Mouse (Mus musculus): ENCODE data around the gene Eno1.

Eno1 gene

DNA sequence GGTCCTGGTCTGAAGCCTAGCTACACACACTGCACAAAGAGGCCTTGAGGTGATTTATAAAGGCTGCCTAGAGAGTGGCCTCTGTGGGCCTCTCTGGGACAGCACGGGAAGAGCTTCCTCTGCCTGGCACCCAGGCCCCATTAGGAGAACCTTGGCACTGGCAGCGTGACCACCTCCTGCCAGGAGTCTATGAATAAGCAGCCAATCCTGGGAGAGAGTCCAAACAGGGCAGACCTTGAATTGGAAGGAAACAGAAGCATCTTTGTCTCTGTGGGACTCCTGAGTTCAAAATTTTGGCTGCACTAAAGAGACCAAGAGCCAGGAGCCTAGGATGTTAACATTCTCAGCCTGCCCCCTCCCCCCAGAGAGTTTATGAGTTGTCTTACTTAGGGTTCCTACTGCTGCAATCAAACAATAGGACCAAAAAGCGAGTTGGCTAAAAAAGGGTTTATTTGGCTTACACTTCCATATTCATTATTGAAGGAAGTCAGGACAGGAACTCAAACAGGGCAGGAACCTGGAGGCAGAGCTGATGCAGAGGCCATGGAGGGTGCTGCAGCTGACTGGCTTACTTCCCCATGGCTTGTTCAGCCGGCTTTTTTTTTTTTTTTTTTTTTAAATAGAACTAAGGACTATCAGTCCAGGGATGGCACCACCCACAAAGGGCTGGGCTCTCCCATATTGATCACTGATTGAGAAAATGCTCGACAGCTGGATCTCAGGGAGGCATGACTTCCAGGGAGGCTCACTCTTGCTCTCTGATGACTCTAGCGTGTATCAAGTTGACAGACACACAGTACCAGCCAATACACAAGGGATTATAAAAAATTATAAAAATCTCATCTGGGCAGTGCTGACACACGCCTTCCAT, 9.5 kb upstream of the Eno1 start:
- DNase-seq = peak; percentile 95 to 96

DNA sequence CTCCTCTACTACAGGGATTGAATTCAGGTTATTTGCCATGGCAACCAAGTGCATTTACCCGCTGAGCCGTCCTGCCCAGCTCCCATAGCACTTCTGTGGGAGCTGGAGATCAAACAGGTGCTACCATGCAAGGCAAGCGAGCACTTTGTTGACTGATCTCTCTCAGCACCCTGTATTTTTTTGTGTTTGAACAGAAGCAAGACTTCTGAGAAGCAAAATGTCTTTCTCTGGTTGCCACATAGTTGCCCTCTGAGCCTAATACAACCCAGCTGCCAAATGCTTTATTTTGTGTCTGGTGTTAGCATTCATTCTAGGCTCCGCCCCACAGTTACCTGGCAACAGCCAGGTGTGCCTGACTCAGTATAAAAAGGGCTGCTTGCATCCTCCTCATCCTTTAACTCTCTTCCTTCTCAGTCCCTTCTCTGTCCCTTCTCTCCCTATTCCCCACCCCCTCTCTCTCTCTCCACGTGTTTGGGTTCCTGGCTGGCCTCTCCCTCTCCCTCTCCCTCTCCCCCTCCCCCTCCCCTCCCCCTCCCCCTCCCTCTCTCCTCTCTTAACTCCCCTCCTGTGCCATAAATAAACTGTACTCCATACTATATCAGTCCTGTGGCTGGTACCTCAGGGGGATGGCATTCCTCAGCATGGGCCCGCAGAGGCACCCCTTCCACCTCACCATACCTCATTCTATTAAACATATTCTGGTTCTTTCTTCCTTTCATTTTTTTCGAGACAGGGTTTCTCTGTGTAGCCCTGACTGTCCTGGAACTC, 7.8 kb upstream of the Eno1 start:
- DNase-seq = no peak

DNA sequence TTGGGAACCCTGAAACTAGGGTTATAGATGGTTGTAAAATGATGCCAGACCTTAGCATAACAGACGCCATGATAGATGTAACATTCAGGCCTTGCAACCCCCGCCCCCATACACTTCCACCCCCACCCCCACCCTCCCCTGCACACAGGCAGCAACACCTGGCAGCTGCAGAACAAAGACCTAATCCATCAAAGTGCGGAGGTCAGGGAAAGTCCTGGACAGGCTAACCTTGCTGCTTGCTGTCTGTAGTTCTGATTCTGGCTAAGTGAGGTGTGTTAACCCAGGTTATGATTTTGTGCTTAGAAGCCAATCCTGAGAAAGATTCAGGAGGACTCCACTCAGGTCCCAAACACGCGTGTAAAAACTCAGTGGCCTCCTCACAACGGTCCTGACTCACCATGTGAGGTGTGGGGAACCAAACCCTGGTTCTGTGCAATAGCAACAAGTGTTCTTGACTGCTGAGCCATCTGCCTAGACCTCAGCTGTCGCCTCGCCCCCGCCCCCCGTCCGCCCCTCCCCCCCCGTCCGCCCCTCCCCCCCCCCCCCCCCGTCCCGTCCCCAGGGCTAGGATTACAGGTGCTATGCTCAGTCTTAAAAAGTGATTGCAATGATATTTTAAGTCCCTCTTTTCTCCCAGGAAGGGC, 6.7 kb upstream of the Eno1 start:
- no peak for DNase-seq

DNA sequence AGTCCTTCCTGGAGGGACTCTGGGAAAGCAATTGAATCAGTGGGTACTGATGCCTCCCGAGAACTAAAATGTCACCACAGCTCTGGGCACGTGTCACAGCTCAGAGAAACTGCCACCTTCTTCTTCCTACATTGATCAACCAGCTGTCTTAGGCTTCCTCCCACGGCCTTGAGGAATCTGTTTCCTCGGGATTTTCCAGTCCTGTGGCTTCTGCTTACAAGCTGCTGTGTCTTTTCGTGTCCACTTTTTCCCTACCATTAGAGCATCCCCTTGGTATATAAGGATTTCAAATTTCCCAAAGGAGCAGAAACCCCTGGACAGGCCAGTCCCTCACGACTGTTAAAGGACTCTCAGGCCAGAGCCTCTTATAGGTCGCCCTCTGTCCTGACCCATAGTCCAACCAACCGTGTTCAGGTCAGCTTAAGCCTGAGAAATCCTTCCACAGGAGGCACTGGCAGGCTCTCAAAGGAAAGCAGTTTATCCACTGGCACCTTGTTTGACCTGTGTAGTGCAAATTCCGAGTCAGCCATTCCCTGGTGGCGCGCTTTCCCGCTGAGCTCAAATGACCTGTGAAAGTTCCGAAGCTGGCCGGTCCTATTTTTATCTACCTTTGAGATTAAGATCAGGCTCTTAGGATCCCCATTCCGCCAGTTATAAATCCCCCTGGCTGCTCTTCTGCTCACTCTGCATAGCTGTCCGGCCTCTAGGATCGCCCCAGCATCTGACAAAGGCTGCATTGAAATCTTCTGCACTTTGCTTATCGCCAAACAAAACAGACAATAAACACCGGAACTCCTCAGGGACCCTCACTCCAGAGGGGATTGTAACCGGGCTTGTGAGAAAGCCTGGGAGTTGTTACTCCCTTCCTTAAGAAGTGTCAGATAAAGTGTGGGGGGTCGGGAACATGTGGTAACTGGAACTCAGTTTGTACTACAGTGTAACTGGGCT, 5.8 kb upstream of the Eno1 start:
- DNase-seq = peak in 1 of 2 experiments; percentile 49

DNA sequence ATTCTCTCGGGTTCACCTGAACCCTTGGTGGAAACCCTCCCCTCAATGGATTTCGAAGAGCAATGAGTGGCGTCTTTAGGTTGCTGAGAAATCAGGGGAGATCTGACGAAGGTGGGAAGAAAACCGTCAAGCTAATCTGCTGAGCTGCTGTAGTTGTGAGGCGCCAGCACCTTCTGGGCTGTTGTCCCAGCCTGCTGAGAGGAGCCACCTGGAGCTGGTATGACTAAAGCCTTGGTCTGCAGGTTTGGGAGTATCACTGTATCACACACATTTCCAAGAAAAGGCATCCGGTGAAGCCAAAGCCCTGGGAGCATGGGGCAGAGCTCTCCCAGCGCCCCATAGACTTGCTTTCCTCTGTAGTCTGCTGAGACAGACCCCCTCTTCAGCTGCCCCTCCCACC, 4.7 kb upstream of the Eno1 start:
- DNase-seq = peak; percentile 47 to 77

DNA sequence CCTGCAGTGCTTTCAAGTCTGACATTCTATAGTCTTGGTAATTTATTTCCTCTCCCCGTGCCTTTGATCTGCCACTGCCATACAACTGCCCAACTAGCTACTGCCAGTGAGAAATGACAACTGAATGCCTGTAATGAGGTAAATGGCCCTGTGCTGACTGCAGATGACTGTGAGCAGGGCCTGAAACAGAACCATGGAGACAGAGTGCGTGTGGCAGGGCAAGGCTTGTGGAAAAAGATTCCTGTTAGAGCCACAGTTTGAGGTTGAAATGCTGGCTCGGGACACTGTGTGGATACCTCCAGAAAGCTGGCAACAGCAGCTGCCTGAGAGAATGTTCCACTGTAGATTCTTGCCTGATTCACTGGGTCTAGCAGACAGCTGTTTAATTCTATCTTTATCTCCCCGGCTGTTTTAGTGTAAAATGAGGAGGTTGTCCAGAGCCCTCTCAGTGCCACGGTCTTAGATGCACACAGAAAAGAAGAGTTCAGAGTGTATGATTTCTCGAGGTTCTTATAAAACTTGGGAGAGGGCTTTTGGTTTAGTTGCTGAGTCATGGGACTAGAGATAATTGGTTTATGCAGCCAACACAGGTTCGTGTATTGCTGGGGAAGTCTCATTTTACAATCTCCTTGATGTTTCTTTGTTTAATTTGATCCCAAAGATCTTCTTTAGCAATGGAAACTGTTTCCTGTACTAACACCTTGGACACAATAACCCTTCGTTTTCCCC, 1.8 kb upstream of the Eno1 start:
- DNase-seq = no peak

DNA sequence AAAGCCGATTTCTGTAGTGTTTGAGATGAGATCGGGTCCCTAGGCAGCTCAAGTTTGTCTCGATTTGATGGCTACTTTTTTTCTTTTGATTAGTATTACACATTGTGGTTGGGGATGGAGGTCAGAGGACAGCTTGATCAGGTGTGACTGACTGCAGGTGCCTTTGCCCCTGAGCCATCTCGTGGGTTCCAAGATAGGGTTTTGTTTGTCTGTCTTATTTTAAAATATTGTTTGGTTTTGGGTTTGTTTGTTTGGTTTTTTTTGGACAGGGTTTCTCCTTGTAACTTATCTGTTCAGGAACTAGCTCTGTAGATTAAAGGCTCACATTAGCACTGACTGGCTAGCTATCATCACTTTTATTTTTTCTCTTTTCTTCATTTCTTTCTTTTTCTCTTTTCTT, 936 bp upstream of the Eno1 start:
- DNase-seq = no peak

DNA sequence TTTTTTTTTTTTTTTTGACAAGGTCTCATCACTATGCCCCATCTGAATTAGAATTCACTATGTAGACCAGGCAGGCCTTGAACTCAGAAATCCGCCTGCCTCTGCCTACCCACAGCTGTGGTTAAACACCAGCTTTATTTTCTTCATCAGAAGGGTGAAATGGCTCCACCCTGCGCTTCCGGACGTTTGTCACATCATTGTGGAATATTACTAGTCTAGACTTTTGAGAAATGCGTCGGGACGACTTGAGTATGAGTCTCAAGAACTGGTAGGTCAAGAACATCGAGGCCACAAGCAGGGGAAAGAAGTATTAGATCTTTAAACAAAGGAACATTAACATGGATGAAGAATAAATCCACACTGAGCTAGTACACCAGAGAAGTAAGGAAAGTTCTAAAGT, 490 bp upstream of the Eno1 start:
- DNase-seq = no peak

DNA sequence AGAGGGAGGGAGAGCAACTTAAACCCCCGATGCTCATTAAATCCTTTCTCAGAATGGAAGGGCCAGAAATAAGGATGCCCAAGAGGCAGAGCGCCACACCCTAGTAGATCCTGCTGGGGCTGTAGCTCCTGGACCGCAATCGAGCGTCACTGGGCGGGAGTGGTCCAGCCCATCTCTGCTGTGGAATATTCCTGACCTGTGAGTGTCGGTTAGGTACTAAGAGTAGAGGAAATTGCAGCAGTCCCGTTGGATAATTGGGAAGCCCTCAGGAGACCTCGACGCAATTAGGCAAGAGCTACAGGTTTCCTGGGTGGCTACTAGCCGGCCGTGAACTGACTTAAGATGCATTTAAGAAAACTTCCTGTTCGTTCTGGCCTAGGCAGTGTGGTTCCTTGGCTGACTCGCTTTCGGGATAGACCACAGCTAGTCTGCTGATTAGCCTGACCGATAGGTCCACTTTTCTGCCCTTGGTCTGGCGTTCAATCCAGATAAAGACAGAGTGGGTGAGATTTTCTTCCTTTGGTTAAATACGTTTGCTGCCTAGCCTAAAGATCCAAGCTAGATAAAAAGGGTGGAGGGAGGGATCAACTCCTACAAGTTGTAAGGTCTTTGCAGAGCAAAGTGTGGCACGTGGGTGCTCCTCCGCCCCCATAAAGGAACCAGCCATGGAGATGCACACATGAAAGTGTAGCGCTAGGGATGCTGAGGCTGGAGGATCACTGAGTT, 1.3 kb downstream of the Eno1 start:
- peak; percentile 45 to 52 for DNase-seq

DNA sequence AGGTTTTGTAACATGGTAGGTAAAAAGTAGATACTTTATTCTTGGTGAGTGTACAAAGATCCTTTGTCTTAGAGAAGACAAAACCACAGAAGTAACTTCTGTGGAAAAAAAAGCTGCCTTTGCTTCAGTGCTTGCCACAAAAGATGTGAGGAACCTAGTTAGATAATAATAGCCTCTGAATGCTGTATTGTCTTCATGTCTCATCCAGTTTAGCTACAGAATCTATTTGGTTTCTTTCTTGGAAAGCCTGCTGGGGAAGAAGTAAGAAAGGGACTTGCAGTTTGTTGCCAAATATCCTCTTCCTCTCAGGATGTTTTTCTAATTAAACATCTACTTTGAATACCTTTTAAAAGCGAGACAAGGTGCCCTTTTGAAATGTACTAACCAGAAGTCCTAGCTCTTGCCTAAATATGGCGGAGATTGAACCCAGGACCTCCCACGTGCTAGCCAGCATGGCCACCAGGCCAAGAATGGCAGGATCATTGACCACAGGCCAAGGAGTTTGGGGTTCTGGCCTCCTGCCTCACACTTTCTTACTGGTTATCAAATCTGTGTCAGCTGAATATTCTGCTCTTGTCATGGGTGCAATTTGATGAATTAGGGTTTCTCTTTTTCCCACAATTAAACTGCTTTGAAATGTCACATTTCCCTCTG, 2.0 kb downstream of the Eno1 start:
- peak in 1 of 2 experiments; percentile 40 for DNase-seq

DNA sequence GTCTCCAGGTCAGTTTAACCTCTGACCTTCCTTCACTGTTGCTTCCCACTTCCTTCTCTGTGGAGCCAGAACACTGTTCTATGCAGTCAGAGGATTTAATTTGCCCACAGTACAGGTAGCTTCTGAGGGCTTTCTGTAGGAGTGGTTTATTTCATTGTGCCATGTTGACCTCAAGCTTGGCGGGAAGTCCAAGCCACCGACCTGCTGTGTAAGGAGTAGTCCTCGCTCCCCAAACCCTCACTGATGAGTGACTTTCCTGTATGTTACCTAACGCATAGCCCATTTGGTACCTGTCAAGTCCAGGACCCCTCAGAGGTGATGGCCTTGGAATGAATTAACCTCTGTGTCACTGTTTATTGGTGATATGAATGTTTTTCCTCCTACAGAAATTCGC, 2.6 kb downstream of the Eno1 start:
- no peak for DNase-seq

DNA sequence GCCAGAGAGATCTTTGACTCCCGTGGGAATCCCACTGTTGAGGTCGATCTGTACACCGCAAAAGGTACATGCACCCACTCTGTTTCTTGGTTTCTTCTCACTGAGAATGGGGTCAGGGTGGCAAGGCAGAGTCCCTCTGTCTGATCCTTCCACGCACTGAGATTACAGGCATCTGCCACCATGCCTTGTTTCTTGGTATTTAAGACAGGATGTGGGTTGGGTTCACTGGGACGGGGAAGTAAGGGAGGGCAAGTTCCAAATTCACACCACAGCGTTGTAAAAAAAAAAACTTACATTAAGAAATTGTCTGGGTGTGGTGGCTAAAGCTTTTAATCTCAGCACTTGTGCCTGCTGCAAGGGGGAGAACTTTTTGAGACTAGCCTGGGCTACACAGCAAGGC, 3.0 kb downstream of the Eno1 start:
- no peak for DNase-seq

DNA sequence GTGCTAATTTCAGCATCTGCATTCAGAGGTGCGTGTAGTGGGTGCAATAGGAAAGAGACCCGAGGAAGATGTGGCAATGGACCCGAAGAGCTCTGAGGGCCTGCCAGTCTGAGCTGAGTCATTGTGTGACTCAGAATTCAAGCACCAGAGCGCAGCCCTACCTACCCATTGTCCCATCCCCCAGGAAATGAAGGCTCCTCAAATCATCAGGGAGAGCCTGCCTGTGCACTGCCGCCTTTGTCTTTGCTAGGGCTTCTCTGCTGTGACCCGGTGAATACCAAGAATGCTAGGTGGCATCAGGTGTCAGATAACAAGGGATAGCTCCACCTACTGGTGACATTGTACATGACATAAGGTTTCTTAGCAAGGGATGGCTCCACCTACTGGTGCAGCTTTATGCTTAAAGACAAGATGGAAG, 3.4 kb downstream of the Eno1 start:
- DNase-seq = peak; percentile 91 to 94

DNA sequence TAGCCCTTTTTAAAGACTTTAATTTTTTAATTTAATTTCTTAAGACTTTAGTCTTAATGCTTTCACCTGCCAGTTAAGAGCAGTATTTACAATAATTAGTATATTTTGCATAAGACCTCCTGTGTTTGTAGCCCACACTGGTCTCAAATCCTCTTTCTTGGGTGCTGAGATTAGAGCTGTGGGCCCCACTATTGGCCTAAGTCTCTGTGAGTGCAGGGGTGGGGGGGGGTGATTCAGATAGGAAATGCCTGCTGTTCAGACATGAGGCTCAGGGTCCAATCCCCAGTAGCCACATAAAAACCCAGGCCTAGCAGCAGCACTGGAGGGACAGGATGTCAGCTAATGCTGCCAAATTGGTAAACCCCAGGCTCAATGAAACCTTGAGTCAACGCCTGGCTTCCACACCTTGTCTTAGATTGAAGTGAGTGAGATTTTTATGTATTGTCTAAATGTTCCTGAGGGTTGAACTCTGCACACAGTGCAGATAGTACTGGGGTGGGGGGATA, 3.9 kb downstream of the Eno1 start:
- no peak for DNase-seq

DNA sequence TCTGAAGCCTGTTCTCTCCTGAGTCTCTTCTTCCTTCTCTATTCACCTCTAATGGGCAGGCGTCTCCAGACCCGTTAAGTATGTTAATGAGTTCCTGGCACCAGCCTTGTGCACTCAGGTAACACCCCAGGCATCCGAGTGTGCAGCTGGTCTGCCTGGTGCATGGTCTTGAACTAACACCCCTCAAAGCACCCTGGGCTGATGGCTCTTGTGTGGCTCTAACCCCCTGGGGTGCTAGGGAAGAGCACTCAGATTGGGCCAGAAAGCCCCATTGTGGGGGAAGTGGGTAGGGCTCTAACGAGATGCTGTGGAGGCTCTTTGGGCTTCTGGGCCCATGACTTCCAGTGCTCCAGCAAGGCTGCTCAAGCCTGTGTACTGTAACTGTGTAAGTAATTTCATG, 5.2 kb downstream of the Eno1 start:
- DNase-seq = no peak

DNA sequence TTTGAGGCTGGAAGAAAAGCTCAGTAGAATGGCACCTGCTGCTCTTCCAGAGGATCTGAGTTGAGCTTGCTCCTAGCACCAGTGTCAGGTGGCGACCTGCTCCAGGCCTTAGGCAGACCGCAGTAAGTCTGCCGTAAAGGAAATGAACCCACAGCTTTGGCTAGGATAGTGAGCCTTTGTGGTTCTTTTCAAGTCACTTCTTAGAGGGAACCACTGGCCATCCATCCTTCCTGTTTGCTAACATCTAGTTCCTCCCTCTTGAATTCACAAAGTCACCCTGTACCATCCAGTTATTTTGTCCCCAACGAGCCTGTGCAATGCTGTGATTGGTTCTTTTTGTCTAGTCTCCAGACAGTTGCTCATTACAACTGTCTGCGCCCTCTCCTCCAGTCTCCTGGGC, 6.2 kb downstream of the Eno1 start:
- DNase-seq = no peak

DNA sequence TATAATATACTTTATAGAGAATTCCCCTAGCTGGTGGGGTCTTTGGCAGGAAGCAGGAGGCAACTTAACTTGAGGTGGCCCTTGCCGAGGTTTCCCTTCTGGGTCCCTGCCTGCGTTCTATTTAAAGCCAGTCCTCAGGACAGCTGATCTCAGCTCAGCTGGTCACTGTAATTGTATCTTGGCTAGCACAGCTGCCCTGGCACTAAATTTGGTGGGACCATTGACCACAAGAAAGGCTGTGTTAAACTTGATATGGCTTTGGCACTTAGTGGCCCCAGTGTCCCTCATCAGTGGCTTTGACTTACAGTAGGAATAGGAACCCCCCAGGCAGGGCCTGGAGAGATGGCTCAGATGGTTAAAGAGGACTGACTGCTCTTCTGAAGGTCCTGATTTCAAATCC, 9.4 kb downstream of the Eno1 start:
- DNase-seq = no peak

DNA sequence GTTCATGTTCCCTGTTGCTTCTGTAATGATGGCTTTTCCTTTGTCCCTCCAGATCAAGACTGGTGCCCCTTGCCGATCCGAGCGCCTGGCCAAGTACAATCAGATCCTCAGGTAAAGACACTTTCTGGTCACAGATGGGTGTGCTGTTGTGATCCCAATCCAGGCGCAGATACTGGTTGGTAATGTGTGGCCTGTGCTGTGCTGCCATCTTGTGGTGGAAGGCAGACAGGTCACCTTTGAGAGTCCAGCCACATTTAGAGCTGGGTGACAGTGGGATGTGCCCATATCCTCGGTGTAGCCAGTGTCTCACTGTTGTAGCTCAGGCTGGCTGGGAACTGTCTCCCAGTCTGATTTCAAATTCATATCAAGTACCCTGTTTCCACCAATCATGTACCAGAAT, 11.5 kb downstream of the Eno1 start:
- peak; percentile 89 to 90 for DNase-seq

DNA sequence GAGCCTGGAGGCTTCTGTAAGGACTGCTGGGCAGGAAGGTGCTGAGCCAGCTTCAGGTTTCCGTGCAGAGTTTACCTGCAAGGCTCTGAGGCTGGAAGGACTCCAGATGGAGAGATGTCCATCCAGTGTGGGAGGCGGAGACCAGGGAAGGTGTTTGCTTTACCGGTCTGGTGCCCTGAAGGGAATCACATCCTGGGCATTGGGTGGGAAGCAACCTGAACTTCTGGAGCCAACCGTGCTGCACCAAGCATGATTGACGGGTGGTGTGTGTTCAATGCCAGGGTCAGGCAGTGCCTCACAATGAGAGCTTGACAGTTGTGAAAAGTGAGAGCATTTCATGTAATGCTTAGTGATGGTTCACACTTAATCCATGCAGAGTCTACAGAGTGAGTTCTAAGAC, 12.4 kb downstream of the Eno1 start:
- no peak for DNase-seq

DNA sequence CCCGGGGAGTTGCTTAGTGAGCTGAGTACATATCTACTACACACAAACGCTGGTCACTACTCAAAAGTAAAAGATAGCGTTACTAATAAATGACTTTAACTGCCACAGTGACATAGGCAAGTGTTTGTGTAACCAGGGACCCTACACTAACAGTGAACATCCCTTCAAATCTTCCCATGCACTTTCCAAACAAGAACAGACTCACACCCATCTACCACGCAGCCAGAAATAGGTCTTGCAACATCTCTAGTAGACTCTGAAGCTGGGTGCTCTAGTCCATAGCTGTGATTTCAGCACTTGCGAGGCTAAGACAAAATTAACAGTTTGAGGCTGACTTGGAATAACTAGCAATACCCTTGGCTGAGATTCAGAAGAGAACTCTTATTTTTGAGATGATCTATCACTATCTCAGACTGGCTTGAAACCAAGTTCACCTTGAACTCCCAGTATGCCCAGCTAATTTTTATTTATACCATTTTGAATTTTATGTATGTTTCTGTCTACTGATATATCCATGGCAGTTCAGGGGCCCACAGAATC, 13.3 kb downstream of the Eno1 start:
- no peak for DNase-seq

Measured in cerebellum, postnatal 14 days (tissue).